Mouse (Mus musculus): ENCODE data around the gene Tmem40.

Tmem40 gene

GRCm38 (mm10) chr6:115761995-115762756, at the start of gene Tmem40:
Gene Tmem40 (minus strand): TSS chr6:115762410.
- TF ChIP-seq GATA4 (IDR thresholded peaks at IDR 0.05; ENCODE audit: insufficient replicate concordance, low read length): no peak

DNA sequence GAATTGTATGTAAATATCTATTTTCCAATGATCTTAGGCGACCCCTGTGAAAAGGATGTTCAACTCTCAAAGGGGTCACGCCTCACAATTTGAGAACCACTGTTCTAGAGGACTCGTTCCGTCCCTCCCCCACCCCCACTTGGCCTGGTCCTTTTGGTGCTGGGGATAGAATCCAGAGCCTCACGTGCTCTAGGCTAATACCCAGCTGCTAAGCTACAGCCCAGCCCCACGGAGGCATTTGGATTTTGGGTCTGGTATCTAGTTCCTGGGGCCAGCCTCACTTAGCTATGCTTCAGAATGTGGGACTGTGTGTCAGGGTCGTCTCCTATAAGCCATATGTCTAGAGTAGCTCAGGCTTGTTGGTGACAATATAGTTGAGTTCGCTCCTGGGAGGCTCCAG, 49.4 kb upstream of the Tmem40 start:
- TF ChIP-seq GATA4 (IDR thresholded peaks at IDR 0.05; ENCODE audit: insufficient replicate concordance, low read length): no peak

- TF ChIP-seq GATA4 (IDR thresholded peaks at IDR 0.05; ENCODE audit: insufficient replicate concordance, low read length): no peak
Measured at GRCm38 (mm10) chr6:115808488-115809231, 46.5 kb upstream of the Tmem40 start, which contains the start of gene Rpl32. Gene Rpl32 (minus strand): TSS chr6:115808747.

DNA sequence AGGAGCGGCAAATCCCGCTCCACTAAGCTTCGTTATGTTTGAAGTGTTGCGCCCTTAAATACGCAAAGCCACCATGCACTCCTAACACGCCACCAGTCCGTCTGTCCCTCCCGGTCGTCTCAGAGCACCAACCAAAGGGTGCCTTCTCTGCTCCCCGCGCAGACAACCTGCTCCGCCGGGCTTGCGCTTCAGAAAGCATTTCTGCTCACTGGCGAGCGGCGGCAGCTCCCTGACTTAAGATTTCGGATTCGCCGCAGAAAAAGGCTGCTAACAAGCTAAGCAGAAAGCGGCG, 45.9 kb upstream of the Tmem40 start:
- TF ChIP-seq GATA4 (IDR thresholded peaks at IDR 0.05; ENCODE audit: insufficient replicate concordance, low read length): no peak

- TF ChIP-seq GATA4 (IDR thresholded peaks at IDR 0.05; ENCODE audit: insufficient replicate concordance, low read length): no peak
Measured at GRCm38 (mm10) chr6:115807464-115808195, 45.4 kb upstream of the Tmem40 start.

DNA sequence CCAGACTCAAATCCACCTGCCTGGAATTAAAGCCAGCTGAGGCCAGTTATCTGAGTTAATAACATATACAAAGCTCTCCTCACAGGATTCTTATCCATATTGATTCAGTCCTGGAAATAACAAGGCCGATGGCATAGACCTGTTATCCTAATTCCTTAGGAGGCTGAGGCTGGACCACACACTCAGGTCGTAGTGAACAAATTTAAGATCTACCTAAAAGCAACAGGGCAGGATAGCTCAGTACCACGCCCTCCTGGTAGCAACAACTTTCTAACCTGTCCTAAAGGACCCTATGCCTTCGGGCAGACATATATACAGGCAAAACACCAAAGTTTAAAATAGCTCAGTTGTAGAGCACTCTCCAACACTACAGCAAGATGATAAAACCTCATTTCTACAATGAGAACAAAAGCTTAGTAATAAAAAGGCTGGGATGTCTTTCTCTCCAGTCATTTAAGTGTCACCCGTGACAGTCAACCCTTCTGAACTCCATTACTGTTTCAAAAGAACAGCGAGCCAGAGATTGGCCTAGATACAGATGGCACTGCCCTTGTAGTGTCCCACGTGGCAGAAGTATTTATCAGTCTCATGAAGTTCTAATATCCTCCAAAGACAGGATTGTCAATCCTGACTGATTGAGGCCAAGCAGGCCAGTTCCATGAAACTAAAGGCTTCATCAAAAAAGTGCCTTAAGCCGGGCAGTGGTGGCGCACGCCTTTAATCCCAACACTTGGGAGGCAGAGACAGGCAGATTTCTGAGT, 42.4 kb upstream of the Tmem40 start:
- TF ChIP-seq GATA4 (IDR thresholded peaks at IDR 0.05; ENCODE audit: insufficient replicate concordance, low read length): no peak

- no peak for TF ChIP-seq GATA4 (IDR thresholded peaks at IDR 0.05; ENCODE audit: insufficient replicate concordance, low read length)
Measured at GRCm38 (mm10) chr6:115803541-115804382, 41.6 kb upstream of the Tmem40 start.

DNA sequence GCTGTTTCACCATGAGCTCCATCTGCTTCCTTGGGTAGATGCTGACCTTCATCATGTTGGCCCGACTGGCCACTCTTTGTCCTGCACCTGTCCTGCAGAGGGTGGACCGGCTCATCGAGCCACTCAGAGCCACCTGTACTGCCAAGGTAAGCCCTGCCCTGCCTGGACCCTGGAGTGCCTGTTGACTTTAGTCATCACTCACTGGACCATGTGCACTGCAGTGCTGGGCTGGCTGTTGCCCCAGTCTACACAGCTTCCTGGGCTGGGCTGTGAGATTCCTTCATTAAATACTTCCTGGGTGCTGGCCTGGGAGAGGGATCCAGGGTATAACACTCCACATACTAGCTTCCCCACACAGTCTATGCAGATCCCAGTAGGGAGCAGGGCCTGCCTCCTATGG, 39.6 kb upstream of the Tmem40 start:
- no peak for TF ChIP-seq GATA4 (IDR thresholded peaks at IDR 0.05; ENCODE audit: insufficient replicate concordance, low read length)

- TF ChIP-seq GATA4 (IDR thresholded peaks at IDR 0.05; ENCODE audit: insufficient replicate concordance, low read length): no peak
Measured at GRCm38 (mm10) chr6:115792691-115793215, 30.5 kb upstream of the Tmem40 start.

GRCm38 (mm10) chr6:115791842-115792686, 29.9 kb upstream of the Tmem40 start:
- no peak for TF ChIP-seq GATA4 (IDR thresholded peaks at IDR 0.05; ENCODE audit: insufficient replicate concordance, low read length)

GRCm38 (mm10) chr6:115791016-115791415, 28.8 kb upstream of the Tmem40 start:
- no peak for TF ChIP-seq GATA4 (IDR thresholded peaks at IDR 0.05; ENCODE audit: insufficient replicate concordance, low read length)

DNA sequence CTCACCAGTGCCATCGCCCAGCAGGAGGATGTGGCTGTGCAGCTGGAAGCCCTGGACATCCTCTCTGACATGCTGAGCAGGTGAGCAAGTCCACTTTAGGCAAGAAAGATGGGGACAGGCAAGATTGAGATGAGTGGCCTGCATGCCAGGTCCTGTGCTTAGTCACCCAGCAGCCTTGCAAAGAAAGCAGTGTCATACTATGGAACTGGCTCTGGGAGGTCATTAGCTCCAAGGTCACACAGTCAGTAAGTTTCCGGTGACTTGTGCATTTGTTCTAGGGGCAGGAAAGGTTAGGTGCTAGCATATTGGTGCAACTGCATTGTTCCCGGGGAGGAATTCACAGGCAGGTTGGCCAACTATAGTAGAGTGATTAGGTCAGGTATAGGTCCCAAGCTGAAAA, 20.6 kb upstream of the Tmem40 start:
- TF ChIP-seq GATA4 (IDR thresholded peaks at IDR 0.05; ENCODE audit: insufficient replicate concordance, low read length): no peak

GRCm38 (mm10) chr6:115776363-115776762, 14.2 kb upstream of the Tmem40 start:
- TF ChIP-seq GATA4 (IDR thresholded peaks at IDR 0.05; ENCODE audit: insufficient replicate concordance, low read length): no peak

Measured in liver, adult (tissue).